Mouse (Mus musculus) adrenal gland, postnatal 14 days (tissue): ENCODE measurements at regions not wholly inside any gene's neighbourhood (a gene's known extent, or its start where the extent isn't known, plus 50 kb on each side); places are given as distances from the start of the nearest gene placed in this dataset.

Experiments used
- DNase-seq: peaks from one replicate; pipeline ENCODE4 v3.0.0; 2021; ENCODE audit warnings: mixed read lengths

- DNase-seq = peak; percentile 50
Measured at GRCm38 (mm10) chr6:53765302-53765701, 55.3 kb downstream of the Tril start.

GRCm38 (mm10) chr6:53762586-53762985, 58.0 kb downstream of the Tril start:
- DNase-seq = no peak

GRCm38 (mm10) chr6:53760651-53761058, 60.0 kb downstream of the Tril start:
- peak; percentile 81 for DNase-seq

- peak; percentile 31 for DNase-seq
Measured at GRCm38 (mm10) chr6:53759686-53760306, 60.8 kb downstream of the Tril start.

- DNase-seq = no peak
Measured at GRCm38 (mm10) chr6:53754366-53754765, 66.3 kb downstream of the Tril start.

GRCm38 (mm10) chr6:53750539-53750938, 70.1 kb downstream of the Tril start:
- DNase-seq = no peak
